Mouse (Mus musculus) limb, embryonic 12.5 days (tissue): ENCODE results near the gene Stx8. TPM values are rescaled to one million over a fixed set of nuclear protein-coding genes. Genes with fewer than 3 reads are reported as not detected.

ENCODE experiments used
- ATAC-seq: fragments of 200-750 bp; cut with Nextera tagmentation; 2 replicates; pipeline ENCODE4 v1.8.0; 2017; ENCODE audit warnings: low read depth, moderate TSS enrichment; ENCODE audit not compliant: insufficient number of reproducible peaks, insufficient read depth, low FRiP score, low TSS enrichment
- H3K27ac ChIP-seq: fragments of 300-500 bp; sonication (generic); 2 replicates; pipeline ENCODE4 v1.5.1; 2016; ENCODE audit warnings: mild to moderate bottlenecking, moderate library complexity
- H3K27me3 ChIP-seq: fragments of 300-500 bp; sonication (generic); 2 replicates; pipeline ENCODE4 v1.6.1; 2016; ENCODE audit warnings: mild to moderate bottlenecking, moderate library complexity
- H3K36me3 ChIP-seq: fragments of 300-500 bp; sonication (generic); 2 replicates; pipeline ENCODE4 v1.6.1; 2016; ENCODE audit warnings: mild to moderate bottlenecking, moderate library complexity
- H3K4me1 ChIP-seq: fragments of 300-500 bp; sonication (generic); replicated peaks from 2 replicates; pipeline ENCODE4 v1.6.1; 2016
- H3K4me2 ChIP-seq: fragments of 300-500 bp; sonication (generic); 2 replicates; pipeline ENCODE4 v1.6.1; 2016; ENCODE audit warnings: mild to moderate bottlenecking, moderate library complexity
- H3K4me3 ChIP-seq: fragments of 300-500 bp; sonication (generic); replicated peaks from 2 replicates; pipeline ENCODE4 v1.5.1; 2016; ENCODE audit warnings: mild to moderate bottlenecking
- H3K9ac ChIP-seq: fragments of 300-500 bp; sonication (generic); replicated peaks from 2 replicates; pipeline ENCODE4 v1.6.1; 2016; ENCODE audit warnings: mild to moderate bottlenecking, moderate library complexity
- H3K9me3 ChIP-seq: fragments of 300-500 bp; sonication (generic); 2 replicates; pipeline ENCODE4 v1.6.1; 2016; ENCODE audit warnings: mild to moderate bottlenecking, moderate library complexity
- WGBS: fragments of 180-500 bp; shearing (Covaris S2); methylation state at CpG from one replicate; pipeline ENCODE4 v1.1.7; 2016; 5-methylcytosine and 5-hydroxymethylcytosine counted together
- polyA plus RNA-seq: library from polyadenylated mRNA; unstranded; fragments of >200 nt; fragmentation: Nextera tagmentation; extraction: Ambion mirVana; gene quantifications from 2 replicates; pipeline ENCODE4 v1.2.1, GENCODE M21; 2016

Stx8 gene
- polyA plus RNA-seq, 1 experiment from 2014 or later: 57.9 TPM

DNA sequence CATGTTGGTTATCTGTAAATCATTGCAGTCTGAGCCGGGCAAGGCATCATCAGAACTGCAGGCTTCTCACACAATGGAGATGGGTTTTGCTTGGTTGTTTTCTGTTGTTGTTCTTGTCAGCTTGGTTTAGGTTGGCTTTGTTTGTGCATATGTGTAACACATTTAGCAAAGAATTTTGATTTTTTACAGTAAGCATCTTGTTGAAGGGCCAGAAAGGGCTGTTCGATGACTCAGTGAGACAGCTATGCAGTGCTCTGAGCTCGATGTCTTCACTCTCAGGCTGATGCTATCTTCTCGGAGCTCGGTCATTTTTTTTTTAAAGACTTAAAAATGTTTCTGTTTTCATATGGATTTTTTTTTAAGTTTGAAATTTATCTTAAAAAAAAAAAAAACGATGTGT, 117.6 kb downstream of the Stx8 start:
- 0 out of 2 replicates have a peak, but pooled peaks cover 4% of the 10 kb centered on the region for H3K9me3 ChIP-seq
- 0 out of 2 replicates have a peak, but pooled peaks cover 3% of the 10 kb centered on the region for H3K36me3 ChIP-seq
- H3K27me3 ChIP-seq: no peaks in the 10 kb centered on the region
- no peak for ATAC-seq
- H3K4me3 ChIP-seq: no peak overlapping the region
- no peak overlapping the region for H3K27ac ChIP-seq
- peaks cover 9% of the 10 kb centered on the region for H3K4me1 ChIP-seq
- no peak overlapping the region for H3K4me2 ChIP-seq
- 83% methylated on average over 6 of the region's 6 CpGs for WGBS
- no peak overlapping the region for H3K9ac ChIP-seq

DNA sequence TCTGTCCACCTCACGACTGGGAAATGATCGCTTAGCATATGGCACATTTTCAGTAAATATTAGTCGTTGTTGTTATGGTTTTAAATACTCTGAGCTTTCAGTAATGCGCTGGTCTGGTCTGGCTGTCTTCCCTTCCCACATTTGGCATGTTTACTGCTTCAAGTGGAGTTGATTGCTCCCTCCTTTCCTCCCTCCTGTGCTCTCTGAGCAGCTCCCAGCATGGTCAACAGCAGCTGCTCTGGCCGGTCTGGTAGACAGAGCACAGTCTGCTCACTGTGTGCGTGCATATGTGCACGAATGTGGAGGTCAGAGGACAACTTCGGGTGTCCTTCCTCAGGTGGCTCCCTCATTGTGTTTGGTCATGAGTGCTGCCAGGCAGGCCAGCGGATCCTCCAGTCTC, 120.2 kb downstream of the Stx8 start:
- peaks cover 22% of the 10 kb centered on the region for H3K4me1 ChIP-seq
- ATAC-seq: no peak
- no peaks in the 10 kb centered on the region for H3K27me3 ChIP-seq
- WGBS: 66% methylated on average over 9 of the region's 9 CpGs
- 0 out of 2 replicates have a peak, but pooled peaks cover 1% of the 10 kb centered on the region for H3K36me3 ChIP-seq
- H3K4me2 ChIP-seq: no peak overlapping the region
- H3K27ac ChIP-seq: no peak overlapping the region
- 0 out of 2 replicates have a peak, but pooled peaks cover 1% of the 10 kb centered on the region for H3K9me3 ChIP-seq
- no peak overlapping the region for H3K4me3 ChIP-seq
- H3K9ac ChIP-seq: no peak overlapping the region

DNA sequence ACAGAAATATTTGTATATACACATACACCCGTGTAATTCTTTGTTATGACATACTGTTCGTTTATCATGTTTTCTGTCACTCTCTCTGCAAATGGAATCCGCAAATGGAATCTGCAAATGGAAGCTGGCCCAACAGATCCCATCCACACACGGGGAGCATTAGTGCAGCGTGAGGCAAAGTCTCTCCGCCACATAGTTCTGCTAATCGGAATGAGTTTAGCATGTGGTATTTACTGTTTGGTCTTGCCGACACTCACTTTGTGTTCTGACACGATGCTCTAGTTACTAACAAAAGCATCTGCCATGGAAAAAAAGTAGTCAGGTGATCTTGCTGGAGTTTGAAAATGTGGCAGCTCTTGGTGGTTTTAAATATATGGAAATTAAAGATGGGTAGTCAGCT, 123.4 kb downstream of the Stx8 start:
- Histone ChIP-seq H3K9ac (no peak overlapping the region), H3K4me1 (peaks cover 26% of the 10 kb centered on the region), H3K9me3 (no peaks in the 10 kb centered on the region), H3K4me2 (0 out of 2 replicates have a peak overlapping the region, but pooled peaks have one; percentile 10), H3K27me3 (no peaks in the 10 kb centered on the region), H3K27ac (peak overlapping the region; percentile 59; the same call in 1 of the 2 replicates), H3K36me3 (no peaks in the 10 kb centered on the region), H3K4me3 (no peak overlapping the region)
- no peak for ATAC-seq
- 62% methylated on average over 9 of the region's 9 CpGs for WGBS

DNA sequence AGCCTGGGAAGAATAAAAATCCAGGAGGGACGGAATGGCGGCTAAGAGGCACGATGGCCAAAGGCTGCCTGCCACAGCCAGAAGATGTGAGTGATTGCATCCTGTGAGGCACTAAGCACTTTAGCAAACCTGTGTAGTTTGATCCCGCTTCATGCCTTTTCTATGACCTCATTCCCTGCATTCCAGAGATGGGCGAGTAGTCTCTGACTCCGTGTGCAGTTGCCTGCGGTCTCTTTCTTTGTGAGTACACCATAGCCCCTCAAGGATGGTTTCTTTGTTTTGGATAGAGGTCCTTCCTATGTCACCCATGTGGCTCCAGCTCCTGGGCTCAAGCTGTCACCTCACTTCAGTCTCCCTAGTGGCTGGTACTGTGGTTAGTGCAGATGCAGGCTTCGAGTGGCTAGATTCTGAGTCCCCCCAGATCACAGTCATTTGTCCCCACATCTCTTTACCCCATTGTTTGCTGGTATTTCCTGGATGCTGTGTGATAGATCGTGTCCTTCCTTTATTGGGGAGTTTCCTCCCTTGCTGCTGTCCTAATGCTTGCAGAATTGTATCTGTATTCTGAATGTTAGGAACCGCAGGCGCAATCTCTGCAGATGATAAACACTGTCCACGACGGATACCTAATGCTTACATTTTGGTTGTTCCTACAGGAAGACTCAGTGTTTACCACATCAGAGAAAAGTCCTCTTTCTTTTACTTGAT, 124.0 kb downstream of the Stx8 start:
- H3K4me2 ChIP-seq: 0 out of 2 replicates have a peak overlapping the region, but pooled peaks have one; percentile 10
- H3K9ac ChIP-seq: no peak overlapping the region
- H3K4me3 ChIP-seq: no peak overlapping the region
- WGBS: 37% methylated on average over 13 of the region's 13 CpGs
- peak overlapping the region; percentile 59; the same call in 1 of the 2 replicates for H3K27ac ChIP-seq
- no peaks in the 10 kb centered on the region for H3K27me3 ChIP-seq
- ATAC-seq: no peak
- peaks cover 26% of the 10 kb centered on the region for H3K4me1 ChIP-seq
- no peaks in the 10 kb centered on the region for H3K9me3 ChIP-seq
- no peaks in the 10 kb centered on the region for H3K36me3 ChIP-seq

DNA sequence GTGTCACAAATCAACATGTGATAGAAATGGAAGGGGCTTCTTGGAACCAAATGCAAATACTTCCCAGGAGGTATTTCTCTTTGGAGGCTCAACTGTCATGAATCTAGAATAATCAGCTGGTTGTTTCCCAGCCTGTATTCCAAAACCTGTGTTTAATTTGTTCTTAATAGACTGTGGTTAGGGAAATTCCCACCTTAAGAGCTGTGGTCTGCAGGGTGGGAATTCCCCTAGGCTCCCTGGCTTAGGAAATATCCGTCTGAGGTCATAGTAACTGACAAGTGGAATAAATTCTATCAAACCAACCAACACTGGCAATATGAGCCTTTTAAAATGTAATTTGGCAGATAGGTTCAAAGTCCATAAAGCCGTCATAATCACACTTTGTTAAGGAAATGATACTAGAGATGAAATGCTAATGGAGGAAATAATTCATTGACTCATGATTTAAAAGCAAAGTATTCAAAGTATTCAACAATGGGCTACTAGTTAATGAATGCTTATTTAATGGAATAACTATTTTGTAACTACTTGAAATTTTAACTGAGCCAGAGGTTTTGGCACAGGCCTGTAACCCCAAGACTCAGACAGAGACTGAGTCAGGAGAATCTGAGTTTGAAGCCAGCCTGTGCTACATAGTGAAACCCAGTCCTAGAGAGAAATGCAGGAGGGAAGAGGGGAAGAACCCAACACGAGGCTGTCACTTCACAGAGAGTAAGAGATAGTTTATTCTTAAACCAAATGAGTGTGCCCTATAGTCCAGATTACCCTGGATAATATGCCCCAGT, 126.2 kb downstream of the Stx8 start:
- Histone ChIP-seq H3K4me2 (no peak overlapping the region), H3K4me1 (peaks cover 21% of the 10 kb centered on the region), H3K9me3 (no peaks in the 10 kb centered on the region), H3K9ac (no peak overlapping the region), H3K4me3 (no peak overlapping the region), H3K36me3 (no peaks in the 10 kb centered on the region), H3K27me3 (no peaks in the 10 kb centered on the region), H3K27ac (no peak overlapping the region)
- WGBS: 50% methylated on average over 3 of the region's 3 CpGs
- no peak for ATAC-seq

DNA sequence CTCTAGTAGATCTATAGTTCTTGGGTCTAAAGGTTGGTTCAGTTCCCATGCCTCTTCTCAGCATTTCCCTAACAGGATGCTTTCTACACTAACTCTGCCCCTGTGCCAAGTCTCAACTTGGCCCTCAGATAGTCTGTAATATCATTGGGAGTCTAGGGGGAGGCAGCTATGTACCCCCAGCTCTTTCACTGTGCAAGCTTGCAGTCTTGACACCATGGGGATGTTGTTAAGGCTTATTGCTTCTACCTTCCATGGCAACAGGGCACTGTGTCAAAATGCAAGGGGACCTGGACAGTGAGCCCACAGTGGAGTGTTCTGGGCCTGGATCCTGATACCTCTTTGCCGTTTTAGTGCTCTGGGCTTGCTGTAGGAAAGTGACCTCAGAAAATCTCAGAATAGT, 135.6 kb downstream of the Stx8 start:
- Histone ChIP-seq H3K4me3 (no peak overlapping the region), H3K4me1 (no peaks in the 10 kb centered on the region), H3K9ac (no peak overlapping the region), H3K27me3 (no peaks in the 10 kb centered on the region), H3K27ac (no peak overlapping the region), H3K4me2 (no peak overlapping the region), H3K36me3 (no peaks in the 10 kb centered on the region), H3K9me3 (no peaks in the 10 kb centered on the region)
- ATAC-seq: no peak
- WGBS: 94% methylated on average over 1 of the region's 1 CpGs

DNA sequence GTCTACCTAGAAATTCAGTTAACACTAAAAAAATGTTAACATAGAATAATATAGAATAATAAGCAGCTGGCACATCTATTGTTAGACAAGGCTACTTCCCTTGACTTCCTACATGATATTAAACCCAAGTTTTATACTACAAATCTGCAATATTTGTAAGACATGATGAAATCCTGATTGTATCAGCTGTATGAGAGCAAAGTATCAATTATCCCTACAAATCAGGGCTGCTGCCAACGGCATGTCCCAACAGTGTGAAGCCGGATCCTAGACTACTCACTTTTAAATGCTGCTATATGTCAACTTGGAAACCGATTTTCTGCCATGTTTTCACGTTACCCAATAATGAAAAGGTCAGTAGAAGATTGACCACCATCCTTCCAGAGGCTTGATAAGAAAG, 137.5 kb downstream of the Stx8 start:
- Histone ChIP-seq H3K27me3 (no peaks in the 10 kb centered on the region), H3K36me3 (no peaks in the 10 kb centered on the region), H3K4me1 (no peaks in the 10 kb centered on the region), H3K4me3 (no peak overlapping the region), H3K4me2 (no peak overlapping the region), H3K9ac (no peak overlapping the region), H3K27ac (no peak overlapping the region), H3K9me3 (no peaks in the 10 kb centered on the region)
- no peak for ATAC-seq
- WGBS: 88% methylated on average over 4 of the region's 4 CpGs

DNA sequence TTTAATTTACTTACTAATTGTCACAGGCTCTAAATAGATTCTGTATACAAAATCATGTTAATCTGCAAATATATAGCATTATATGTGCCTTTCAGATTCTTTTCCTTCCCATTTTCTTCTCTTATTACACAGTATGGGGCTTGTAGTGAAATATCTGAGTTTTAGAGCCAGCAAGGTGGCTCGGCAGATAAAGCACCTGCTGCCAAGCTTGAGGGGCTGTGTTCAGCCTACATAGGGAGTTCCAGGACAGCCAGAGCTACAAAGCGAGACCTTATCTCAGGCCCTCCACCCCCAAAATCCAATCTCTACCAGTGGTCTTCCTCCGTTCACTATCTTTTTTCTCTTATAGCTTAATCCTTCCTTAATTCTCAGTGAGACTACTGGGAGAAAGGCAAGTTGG, 140.1 kb downstream of the Stx8 start:
- Histone ChIP-seq H3K36me3 (no peaks in the 10 kb centered on the region), H3K4me3 (no peak overlapping the region), H3K27ac (no peak overlapping the region), H3K27me3 (no peaks in the 10 kb centered on the region), H3K4me1 (no peaks in the 10 kb centered on the region), H3K9me3 (no peaks in the 10 kb centered on the region), H3K9ac (no peak overlapping the region), H3K4me2 (no peak overlapping the region)
- WGBS: 80% methylated on average over 3 of the region's 3 CpGs
- ATAC-seq: no peak

DNA sequence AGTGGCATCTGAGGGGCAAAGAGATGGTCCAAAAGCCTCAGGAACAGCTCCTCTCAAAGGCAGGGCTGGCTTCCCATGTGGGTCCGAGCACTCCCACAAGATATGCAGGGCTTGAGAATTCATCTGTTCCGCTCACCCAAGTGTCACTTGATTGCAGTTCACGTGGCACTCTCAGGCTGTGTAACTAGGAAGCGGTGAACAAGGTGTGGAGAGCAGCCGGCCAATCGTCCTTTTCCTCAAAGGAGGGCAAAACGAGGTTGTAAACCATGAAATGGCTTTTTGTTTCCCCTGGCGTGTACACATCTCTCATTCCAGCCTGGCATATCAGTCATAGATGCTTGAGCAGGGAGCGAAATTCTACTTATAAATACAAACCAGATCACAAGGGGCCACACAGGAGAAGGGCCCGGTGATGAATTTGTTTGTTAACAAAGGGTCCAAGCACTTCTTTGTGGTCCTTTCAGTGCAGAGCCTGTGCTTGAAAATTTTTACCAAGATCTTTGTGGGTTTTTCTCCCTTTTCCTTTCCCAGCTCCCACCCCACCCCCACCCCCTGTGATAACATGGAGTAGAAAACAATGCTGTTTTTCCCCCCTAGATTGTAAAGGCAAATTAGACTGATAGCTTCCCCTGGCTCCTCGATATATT, 147.6 kb downstream of the Stx8 start:
- ATAC-seq: no peak
- peaks cover 6% of the 10 kb centered on the region; the same call in 1 of the 2 replicates for H3K4me1 ChIP-seq
- H3K9me3 ChIP-seq: no peaks in the 10 kb centered on the region
- H3K27ac ChIP-seq: no peak overlapping the region
- no peaks in the 10 kb centered on the region for H3K27me3 ChIP-seq
- H3K4me3 ChIP-seq: no peak overlapping the region
- H3K4me2 ChIP-seq: no peak overlapping the region
- 41% methylated on average over 11 of the region's 11 CpGs for WGBS
- H3K36me3 ChIP-seq: no peaks in the 10 kb centered on the region
- no peak overlapping the region for H3K9ac ChIP-seq

DNA sequence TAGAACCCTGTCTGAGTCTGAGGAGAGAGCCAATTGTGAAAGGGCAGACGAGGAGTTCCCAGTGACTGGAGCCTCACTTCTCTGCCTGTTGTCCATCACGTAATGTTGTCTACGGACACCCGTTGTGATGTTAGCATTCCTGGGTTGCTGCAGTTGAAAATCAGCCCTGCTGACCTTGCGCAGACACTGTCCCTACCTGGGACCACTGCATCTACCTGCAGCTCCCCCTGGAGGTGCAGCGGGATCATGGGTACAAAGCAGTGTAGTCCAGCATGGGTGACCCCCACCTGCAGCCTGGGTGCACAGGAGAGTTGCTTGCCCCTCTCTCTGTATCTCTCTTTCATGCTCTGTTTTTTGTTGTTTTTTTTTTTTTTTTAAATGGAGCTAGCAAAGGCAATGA, 148.2 kb downstream of the Stx8 start:
- H3K4me3 ChIP-seq: no peak overlapping the region
- peaks cover 6% of the 10 kb centered on the region; the same call in 1 of the 2 replicates for H3K4me1 ChIP-seq
- no peaks in the 10 kb centered on the region for H3K9me3 ChIP-seq
- 27% methylated on average over 6 of the region's 6 CpGs for WGBS
- no peak for ATAC-seq
- H3K27ac ChIP-seq: no peak overlapping the region
- no peaks in the 10 kb centered on the region for H3K36me3 ChIP-seq
- H3K27me3 ChIP-seq: no peaks in the 10 kb centered on the region
- no peak overlapping the region for H3K9ac ChIP-seq
- H3K4me2 ChIP-seq: no peak overlapping the region

DNA sequence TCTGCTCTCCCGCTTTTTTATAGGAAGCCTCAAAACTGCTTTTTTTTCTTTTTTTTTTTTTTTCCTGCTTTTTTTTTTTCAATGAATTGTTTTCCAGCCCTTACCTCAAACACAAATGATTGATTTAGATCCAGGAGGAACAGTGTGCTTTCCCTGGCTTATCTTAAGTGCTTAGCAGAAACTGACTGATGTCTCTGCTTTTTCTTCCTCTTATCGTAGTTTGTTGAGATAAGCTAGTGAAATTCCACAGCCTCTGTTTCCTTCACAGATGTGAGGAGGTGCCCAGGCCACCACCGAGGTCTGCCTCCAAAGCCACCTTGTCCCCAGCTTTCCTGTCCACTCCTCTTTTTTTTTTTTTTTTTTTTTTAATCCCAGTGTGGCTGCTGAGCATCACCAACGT, 150.2 kb downstream of the Stx8 start:
- peaks cover 16% of the 10 kb centered on the region for H3K4me1 ChIP-seq
- no peaks in the 10 kb centered on the region for H3K9me3 ChIP-seq
- no peak overlapping the region for H3K4me3 ChIP-seq
- no peak overlapping the region for H3K9ac ChIP-seq
- H3K4me2 ChIP-seq: no peak overlapping the region
- 58% methylated on average over 4 of the region's 4 CpGs for WGBS
- no peak overlapping the region for H3K27ac ChIP-seq
- no peaks in the 10 kb centered on the region for H3K36me3 ChIP-seq
- no peak for ATAC-seq
- H3K27me3 ChIP-seq: no peaks in the 10 kb centered on the region
